ENCODE assay signal across 7 mouse cellular contexts in genomic region chr12:109445499-109446235, GRCm38 (mm10). TPM values are rescaled to one million over a fixed set of nuclear protein-coding genes. Genes with fewer than 3 reads are reported as not detected.
DNase-seq lines count a peak whose midpoint lies in the region; ATAC-seq lines count a peak whose summit lies in the region.

No protein-coding gene starts in this region.

- 9% methylated on average over 19 of the region's 19 CpGs for WGBS in embryonic facial prominence, embryonic 12.5 days
- WGBS in hindbrain, embryonic 13.5 days, result 2% methylated on average over 19 of the region's 19 CpGs
- 28% methylated on average over 19 of the region's 19 CpGs for WGBS in stomach, embryonic 16.5 days

- peak; percentile 37 to 72 for DNase-seq in left cerebral cortex, postnatal 14 days (ENCODE audit: low spot score in 2 of 2)
- DNase-seq in left cerebral cortex, adult 8-10 months (ENCODE audit: low spot score in 2 of 2), result no peak
- no peak for DNase-seq in urinary bladder, adult 18-20 months (ENCODE audit: low spot score in 2 of 2)

- H3K9me3 ChIP-seq in embryonic facial prominence, embryonic 12.5 days, result no peaks in the 10 kb centered on the region
- no peaks in the 10 kb centered on the region for H3K9me3 ChIP-seq in hindbrain, embryonic 13.5 days
- H3K9me3 ChIP-seq in stomach, embryonic 16.5 days (replicated peaks; ENCODE audit: control insufficient read depth, low read length), result no peaks in the 10 kb centered on the region

- intact Hi-C loops in left cerebral cortex, postnatal 14 days (cut with DNase I), result no loop called here

- H3K27me3 ChIP-seq in embryonic facial prominence, embryonic 12.5 days, result 0 out of 2 replicates have a peak, but pooled peaks cover 5% of the 10 kb centered on the region
- peaks cover 92% of the 10 kb centered on the region for H3K27me3 ChIP-seq in hindbrain, embryonic 13.5 days
- 0 out of 2 replicates have a peak, but pooled peaks cover 2% of the 10 kb centered on the region for H3K27me3 ChIP-seq in stomach, embryonic 16.5 days (ENCODE audit: control insufficient read depth, insufficient read depth, low read length)

- no peak overlapping the region for H3K9ac ChIP-seq in embryonic facial prominence, embryonic 12.5 days
- peak overlapping the region; percentile 19; the same call in 1 of the 2 replicates for H3K9ac ChIP-seq in hindbrain, embryonic 13.5 days
- peak overlapping the region; percentile 34; the same call in 1 of the 2 replicates for H3K9ac ChIP-seq in stomach, embryonic 16.5 days (ENCODE audit: low read length)

- H3K4me2 ChIP-seq in embryonic facial prominence, embryonic 12.5 days (replicated peaks), result peak overlapping the region; percentile 23
- peak overlapping the region; percentile 26 for H3K4me2 ChIP-seq in hindbrain, embryonic 13.5 days
- H3K4me2 ChIP-seq in stomach, embryonic 16.5 days (ENCODE audit: low read depth, low read length), result peak overlapping the region; percentile 22

- no peak overlapping the region for H3K4me3 ChIP-seq in embryonic facial prominence, embryonic 12.5 days
- H3K4me3 ChIP-seq in hindbrain, embryonic 13.5 days, result no peak overlapping the region
- no peak overlapping the region; the same call in 1 of the 2 replicates for H3K4me3 ChIP-seq in stomach, embryonic 16.5 days (replicated peaks; ENCODE audit: low read length)

- peaks cover 67% of the 10 kb centered on the region for H3K4me1 ChIP-seq in embryonic facial prominence, embryonic 12.5 days
- peaks cover 68% of the 10 kb centered on the region for H3K4me1 ChIP-seq in hindbrain, embryonic 13.5 days (replicated peaks)
- H3K4me1 ChIP-seq in stomach, embryonic 16.5 days (ENCODE audit: control insufficient read depth, insufficient read depth, low read length), result peaks cover 49% of the 10 kb centered on the region

- ATAC-seq in embryonic facial prominence, embryonic 12.5 days (ENCODE audit: insufficient number of reproducible peaks, insufficient read depth, low FRiP score, low TSS enrichment), result peak; percentile 32; the same call in 1 of the 2 replicates
- peak; percentile 70 for ATAC-seq in hindbrain, embryonic 13.5 days (ENCODE audit: low FRiP score)
- ATAC-seq in megakaryocyte-erythroid progenitor cell, adult 5-6 weeks (replicated peaks; ENCODE audit: low FRiP score, low TSS enrichment, poor library complexity, severe bottlenecking), result peak; percentile 69
- no peak for ATAC-seq in stomach, embryonic 16.5 days (ENCODE audit: insufficient read depth, low FRiP score)

- H3K36me3 ChIP-seq in embryonic facial prominence, embryonic 12.5 days, result no peaks in the 10 kb centered on the region
- H3K36me3 ChIP-seq in hindbrain, embryonic 13.5 days, result no peaks in the 10 kb centered on the region
- no peaks in the 10 kb centered on the region for H3K36me3 ChIP-seq in stomach, embryonic 16.5 days (ENCODE audit: control insufficient read depth, insufficient read depth, low read length)

- peak overlapping the region; percentile 14; the same call in 1 of the 2 replicates for H3K27ac ChIP-seq in embryonic facial prominence, embryonic 12.5 days
- no peak overlapping the region for H3K27ac ChIP-seq in hindbrain, embryonic 13.5 days
- H3K27ac ChIP-seq in stomach, embryonic 16.5 days (ENCODE audit: low read length), result 0 out of 2 replicates have a peak overlapping the region, but pooled peaks have one; percentile 29

RNA-seq across cellular contexts. Expression of gene Dlk1, which starts 7.0 kb away (rescaled TPM):
- 1 to 10 TPM; 1.2 to 5.0 TPM for total RNA-seq in left cerebral cortex, postnatal 14 days (2021)
- total RNA-seq in left cerebral cortex, adult 8-10 months (2022), result 10 to 100 TPM; 12.6 to 16.4 (median 13.7) TPM
- 316 and 347 TPM in 2 replicates for polyA plus RNA-seq in embryonic facial prominence, embryonic 12.5 days (2016; fragmentation: Nextera tagmentation; extraction: Ambion mirVana)
- 88.0 and 102 TPM in 2 replicates for polyA plus RNA-seq in hindbrain, embryonic 13.5 days (2015; fragmentation: Nextera tagmentation; extraction: Ambion mirVana)
- total RNA-seq in megakaryocyte-erythroid progenitor cell, adult 5-6 weeks (2014; fragmentation: Nextera tagmentation), result not detected in 2 replicates
- not detected in 2 replicates for total RNA-seq in megakaryocyte-erythroid progenitor cell, adult 5-6 weeks (2017)
- polyA plus RNA-seq in stomach, embryonic 16.5 days (2015; fragmentation: Nextera tagmentation; extraction: Ambion mirVana), result 449 and 542 TPM in 2 replicates

Comparison
In these comparisons a context has a peak if more than half of its experiments do, and no peak if none do; other contexts are left out.
1. DNase-seq: peak in left cerebral cortex, postnatal 14 days (2 of 2); none in left cerebral cortex, adult 8-10 months (0 of 2) and urinary bladder, adult 18-20 months (0 of 2).
2. Peak in every context shown above with its lines, with median percentiles within 50 percentile points of each other: H3K4me2 ChIP-seq.